Mouse (Mus musculus) MEL (cell line): ENCODE data around the gene Cyp1a1. TPM values are rescaled to one million over a fixed set of nuclear protein-coding genes. Genes with fewer than 3 reads are reported as not detected.

Source experiments
- DNase-seq: peaks from one replicate; pipeline ENCODE4 v3.0.0; 2011; ENCODE audit warnings: low read depth, low spot score
- H3K27ac ChIP-seq: 2 replicates; pipeline ENCODE4 v1.5.1; 2012; ENCODE audit warnings: low read depth, mild to moderate bottlenecking, control low read depth, low read length, moderate library complexity; ENCODE audit not compliant: control insufficient read depth
- H3K27me3 ChIP-seq, 2 experiments: fragments of 150-350 bp in 1 of 2; sonication (generic) in 1 of 2; 2 replicates each; pipeline ENCODE4 v1.6.1; 2012; ENCODE audit warnings: low read length in 2 of 2, mild to moderate bottlenecking in 2 of 2, improper control_type of control experiment in 1 of 2, moderate library complexity in 1 of 2; ENCODE audit not compliant: insufficient read depth in 2 of 2, control insufficient read depth in 1 of 2
- H3K36me3 ChIP-seq, 2 experiments: 2 replicates each; pipeline ENCODE4 v1.6.1; 2012 to 2014; ENCODE audit warnings: low read length in 2 of 2, improper control_type of control experiment in 1 of 2, inconsistent platforms in 1 of 2, mild to moderate bottlenecking in 1 of 2; ENCODE audit not compliant: insufficient read depth in 2 of 2, control insufficient read depth in 1 of 2
- H3K4me1 ChIP-seq, 2 experiments: fragments of 150-350 bp in 1 of 2; sonication (generic) in 1 of 2; 2 replicates each; pipeline ENCODE4 v1.6.1; 2012; ENCODE audit warnings: low read length in 2 of 2, improper control_type of control experiment in 1 of 2, mild to moderate bottlenecking in 1 of 2; ENCODE audit not compliant: insufficient read depth in 2 of 2, control insufficient read depth in 1 of 2
- H3K4me3 ChIP-seq, 2 experiments: fragments of 150-350 bp in 1 of 2; sonication (generic) in 1 of 2; 2 replicates each; pipeline ENCODE4 v1.5.1; 2012; ENCODE audit warnings: low read depth in 2 of 2, low read length in 2 of 2, mild to moderate bottlenecking in 2 of 2, moderate library complexity in 2 of 2, control low read depth in 1 of 2, improper control_type of control experiment in 1 of 2; ENCODE audit not compliant: control insufficient read depth in 1 of 2, insufficient read depth in 1 of 2
- H3K79me2 ChIP-seq: 2 replicates; pipeline ENCODE4 v1.6.1; 2012; ENCODE audit warnings: mild to moderate bottlenecking, low read length, moderate library complexity; ENCODE audit not compliant: control insufficient read depth, poor library complexity, insufficient read depth
- H3K9ac ChIP-seq: 2 replicates; pipeline ENCODE4 v1.6.1; 2012; ENCODE audit warnings: low read depth, mild to moderate bottlenecking, control low read depth, low read length, moderate library complexity; ENCODE audit not compliant: control insufficient read depth, poor library complexity, severe bottlenecking
- H3K9me3 ChIP-seq: fragments of 150-350 bp; sonication (generic); replicated peaks from 2 replicates; pipeline ENCODE4 v1.6.1; 2012; ENCODE audit warnings: mild to moderate bottlenecking, low read length, improper control_type of control experiment, moderate library complexity; ENCODE audit not compliant: insufficient read depth
- BHLHE40 ChIP-seq: IDR thresholded peaks from 2 replicates; pipeline ENCODE4 v1.6.1; 2012; ENCODE audit warnings: low read depth, mild to moderate bottlenecking, inconsistent platforms, low read length, improper control_type of control experiment, borderline replicate concordance
- CTCF ChIP-seq, 3 experiments: IDR thresholded peaks in 2 of 3; conservative IDR thresholded peaks in 1 of 3; 2 replicates each; pipeline ENCODE4 v1.5.1; 2011 to 2012; ENCODE audit warnings: low read length in 3 of 3, low read depth in 2 of 3, mild to moderate bottlenecking in 2 of 3, improper control_type of control experiment in 1 of 3, inconsistent platforms in 1 of 3, mixed read lengths in 1 of 3, moderate library complexity in 1 of 3; ENCODE audit not compliant: control insufficient read depth in 1 of 3, insufficient read depth in 1 of 3, poor library complexity in 1 of 3, severe bottlenecking in 1 of 3
- E2F4 ChIP-seq: IDR thresholded peaks from 2 replicates; pipeline ENCODE4 v1.6.1; 2011; ENCODE audit warnings: low read depth, low read length, improper control_type of control experiment, borderline replicate concordance
- ETS1 ChIP-seq: IDR thresholded peaks from 2 replicates; pipeline ENCODE4 v1.6.1; 2012; ENCODE audit warnings: low read depth, mild to moderate bottlenecking, inconsistent platforms, low read length, improper control_type of control experiment, moderate library complexity
- GABPA ChIP-seq: IDR thresholded peaks from 2 replicates; pipeline ENCODE4 v1.6.1; 2012; ENCODE audit warnings: low read depth, mild to moderate bottlenecking, inconsistent platforms, low read length, improper control_type of control experiment, moderate library complexity
- KAT2A ChIP-seq: conservative IDR thresholded peaks from 2 replicates; pipeline ENCODE4 v1.6.1; 2012; ENCODE audit warnings: low read depth, low read length, improper control_type of control experiment, inconsistent platforms
- MAFK ChIP-seq: IDR thresholded peaks from 2 replicates; pipeline ENCODE4 v1.6.1; 2011; ENCODE audit warnings: low read depth, mild to moderate bottlenecking, low read length, improper control_type of control experiment, borderline replicate concordance
- MAZ ChIP-seq: IDR thresholded peaks from 2 replicates; pipeline ENCODE4 v1.6.1; 2012; ENCODE audit warnings: low read depth, mild to moderate bottlenecking, inconsistent platforms, low read length, improper control_type of control experiment
- MEF2A ChIP-seq: IDR thresholded peaks from 2 replicates; pipeline ENCODE4 v1.6.1; 2014; ENCODE audit warnings: low read depth, mild to moderate bottlenecking, inconsistent platforms, low read length, improper control_type of control experiment; ENCODE audit not compliant: poor library complexity, insufficient replicate concordance, severe bottlenecking; ENCODE audit errors: extremely low read depth
- MYB ChIP-seq: IDR thresholded peaks from 2 replicates; pipeline ENCODE4 v1.6.1; 2011; ENCODE audit warnings: mild to moderate bottlenecking, low read depth, low read length, improper control_type of control experiment
- NELFE ChIP-seq: IDR thresholded peaks from 2 replicates; pipeline ENCODE4 v1.6.1; 2011; ENCODE audit warnings: low read depth, low read length, improper control_type of control experiment
- POLR2A ChIP-seq, 2 experiments: IDR thresholded peaks; 2 replicates each; pipeline ENCODE4 v1.6.1; 2011 to 2012; ENCODE audit warnings: low read length in 2 of 2, mild to moderate bottlenecking in 2 of 2, control low read depth in 1 of 2, improper control_type of control experiment in 1 of 2, low read depth in 1 of 2, moderate library complexity in 1 of 2; ENCODE audit not compliant: control insufficient read depth in 1 of 2, insufficient read depth in 1 of 2, poor library complexity in 1 of 2
- POLR2AphosphoS2 ChIP-seq: IDR thresholded peaks from 2 replicates; pipeline ENCODE4 v1.6.1; 2011; ENCODE audit warnings: low read length, improper control_type of control experiment
- POLR2AphosphoS5 ChIP-seq: IDR thresholded peaks from 2 replicates; pipeline ENCODE4 v1.6.1; 2012; ENCODE audit warnings: low read depth, borderline replicate concordance, mild to moderate bottlenecking, inconsistent platforms, low read length, moderate library complexity, mixed read lengths
- SIN3A ChIP-seq: IDR thresholded peaks from 2 replicates; pipeline ENCODE4 v1.6.1; 2012; ENCODE audit warnings: low read length, improper control_type of control experiment, inconsistent platforms
- TAL1 ChIP-seq: IDR thresholded peaks from 2 replicates; pipeline ENCODE4 v1.6.1; 2012; ENCODE audit warnings: mild to moderate bottlenecking, inconsistent platforms, low read length, moderate library complexity, mixed read lengths
- TBP ChIP-seq: IDR thresholded peaks from 2 replicates; pipeline ENCODE4 v1.8.0; 2011; ENCODE audit warnings: low read depth, low read length, improper control_type of control experiment
- TCF12 ChIP-seq: IDR thresholded peaks from 2 replicates; pipeline ENCODE4 v1.6.1; 2014; ENCODE audit warnings: low read depth, mild to moderate bottlenecking, inconsistent platforms, low read length, improper control_type of control experiment, moderate library complexity
- UBTF ChIP-seq: IDR thresholded peaks from 2 replicates; pipeline ENCODE4 v1.6.1; 2012; ENCODE audit warnings: low read depth, mild to moderate bottlenecking, inconsistent platforms, low read length, improper control_type of control experiment, moderate library complexity, borderline replicate concordance; ENCODE audit not compliant: insufficient read depth
- ZKSCAN1 ChIP-seq: IDR thresholded peaks from 2 replicates; pipeline ENCODE4 v1.6.1; 2012; ENCODE audit warnings: low read depth, mild to moderate bottlenecking, inconsistent platforms, low read length, improper control_type of control experiment, moderate library complexity
- ZMIZ1 ChIP-seq: IDR thresholded peaks from 2 replicates; pipeline ENCODE4 v1.6.1; 2012; ENCODE audit warnings: low read depth, mild to moderate bottlenecking, inconsistent platforms, low read length, improper control_type of control experiment, moderate library complexity
- ZNF384 ChIP-seq: IDR thresholded peaks from 2 replicates; pipeline ENCODE4 v1.6.1; 2012; ENCODE audit warnings: low read depth, mild to moderate bottlenecking, inconsistent platforms, low read length, improper control_type of control experiment
- polyA plus RNA-seq, 2 experiments: library from polyadenylated mRNA; stranded (reverse) in 1 of 2; unstranded in 1 of 2; fragments of >175 nt in 1 of 2; fragments of >200 nt in 1 of 2; gene quantifications; 2 replicates each; pipeline versions ENCODE4 v1.2.1 to v1.2.4; 2012; ENCODE audit warnings: low replicate concordance in 2 of 2, low read depth in 1 of 2; ENCODE audit not compliant: insufficient read length in 2 of 2, insufficient read depth in 1 of 2, missing spikeins in 1 of 2
- total RNA-seq: library from RNA; depleted of rRNA; stranded (reverse); fragments of 300-350 nt; gene quantifications from 2 replicates; pipeline ENCODE4 v1.2.3, GENCODE M21; 2012

Gene Cyp1a1
- total and polyA plus RNA-seq, 3 experiments, result 0.04 to 0.26 TPM; not detected in 1

DNA sequence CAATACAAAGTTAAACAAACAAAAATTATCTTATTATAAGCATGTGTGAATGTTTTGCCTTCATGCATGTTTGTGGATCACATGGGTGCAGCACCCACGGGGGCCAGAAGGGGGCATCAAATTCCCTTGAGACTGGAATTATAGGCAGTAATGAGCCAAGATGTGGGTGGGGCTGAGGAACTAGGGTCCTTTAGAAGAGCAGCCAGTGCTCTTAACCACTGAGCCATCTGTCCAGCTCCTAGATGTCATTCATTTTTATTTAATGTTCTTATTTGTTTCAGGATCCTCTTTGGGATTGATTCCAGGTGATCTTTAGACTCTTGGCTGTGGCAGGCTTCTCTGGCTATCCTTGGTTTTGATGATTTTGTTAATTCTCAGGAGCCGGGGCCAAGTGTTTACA lies 430 bp downstream of the Cyp1a1 start (continued):
- no peak for TF ChIP-seq TCF12
- no peak for TF ChIP-seq ZMIZ1
- no peak for TF ChIP-seq E2F4
- TF ChIP-seq GABPA, result no peak
- no peak for TF ChIP-seq UBTF
- no peak for TF ChIP-seq NELFE
- peak; percentile 56 to 74 (median 72) for TF ChIP-seq CTCF (IDR thresholded peaks at IDR 0.05 in 2 of 3, conservative IDR thresholded peaks at IDR 0.05 in 1 of 3; ENCODE audit: control insufficient read depth in 1 of 3, insufficient read depth in 1 of 3, low read depth in 2 of 3, low read length in 3 of 3, poor library complexity in 1 of 3, severe bottlenecking in 1 of 3)
- TF ChIP-seq POLR2AphosphoS5, result no peak
- TF ChIP-seq SIN3A, result no peak
- no peak for TF ChIP-seq MAFK
- TF ChIP-seq MEF2A, result no peak
- no peak for TF ChIP-seq TAL1
- no peak for TF ChIP-seq ETS1
- no peak for TF ChIP-seq POLR2AphosphoS2

DNA sequence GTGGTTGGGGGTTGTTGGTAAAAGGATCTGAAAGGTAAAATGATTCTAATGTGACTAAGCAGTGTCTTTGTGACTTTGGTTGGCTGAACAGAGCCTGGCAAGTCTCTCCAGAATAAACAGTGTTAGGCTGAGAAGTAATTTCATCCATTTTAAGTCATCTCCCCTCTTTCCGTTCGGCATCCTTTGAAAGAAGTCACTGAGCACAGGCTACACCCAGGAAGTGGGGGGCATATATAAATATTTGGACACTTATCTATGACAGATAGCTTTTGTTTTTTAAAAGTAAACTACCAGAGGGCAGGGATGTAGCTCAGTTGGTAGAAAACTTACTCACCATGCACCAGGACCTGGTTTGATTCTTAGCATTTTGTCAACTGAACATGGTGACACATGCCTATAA lies 878 bp downstream of the Cyp1a1 start:
- Histone ChIP-seq H3K27me3 (peaks cover 4 to 12% of the 10 kb centered on the region in 2 experiments), H3K9me3 (no peaks in the 10 kb centered on the region), H3K4me3 (no peak overlapping the region), H3K79me2 (no peaks in the 10 kb centered on the region), H3K36me3 (no peaks in the 10 kb centered on the region), H3K27ac (no peak overlapping the region), H3K9ac (no peak overlapping the region), H3K4me1 (no peaks in the 10 kb centered on the region)
- no peak for DNase-seq
- no peak for TF ChIP-seq MYB
- no peak for TF ChIP-seq CTCF (IDR thresholded peaks at IDR 0.05 in 2 of 3, conservative IDR thresholded peaks at IDR 0.05 in 1 of 3; ENCODE audit: control insufficient read depth in 1 of 3, insufficient read depth in 1 of 3, low read depth in 2 of 3, low read length in 3 of 3, poor library complexity in 1 of 3, severe bottlenecking in 1 of 3)
- no peak for TF ChIP-seq TAL1

DNA sequence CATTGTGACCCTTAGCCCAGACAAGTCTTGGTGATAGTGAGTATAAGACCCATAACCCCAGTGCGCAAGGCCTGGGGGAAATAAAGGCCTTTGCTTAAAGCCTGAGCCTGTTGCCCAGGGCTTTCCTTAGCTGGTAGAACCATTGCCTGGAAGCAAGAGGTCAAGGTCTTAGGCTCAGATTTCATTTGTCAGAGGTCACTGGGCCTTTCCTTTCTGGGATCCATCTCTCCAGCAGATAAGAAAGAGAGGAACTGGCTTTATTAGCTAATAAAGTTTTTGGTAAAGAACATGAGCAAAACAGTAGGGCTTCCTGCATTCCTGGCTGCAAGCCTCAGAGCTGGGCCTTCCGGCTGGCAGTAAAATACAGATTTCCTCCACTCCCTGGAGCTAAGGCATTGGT lies 6.4 kb downstream of the Cyp1a1 start:
- no peaks in the 10 kb centered on the region for H3K79me2 ChIP-seq
- no peak overlapping the region for H3K27ac ChIP-seq
- H3K4me3 ChIP-seq, result no peak overlapping the region
- no peak overlapping the region for H3K9ac ChIP-seq
- peaks cover 29 to 44% of the 10 kb centered on the region in 2 experiments for H3K27me3 ChIP-seq
- DNase-seq, result no peak
- H3K4me1 ChIP-seq, result peaks cover 0 to 7% of the 10 kb centered on the region in 2 experiments; a peak in 2 of 4 replicates
- TF ChIP-seq POLR2A (IDR thresholded peaks at IDR 0.05; ENCODE audit: control insufficient read depth in 1 of 2, insufficient read depth in 1 of 2, low read depth in 1 of 2, low read length in 2 of 2, poor library complexity in 1 of 2) (no peak), UBTF (no peak), MAZ (no peak), KAT2A (no peak), ZNF384 (no peak), ZKSCAN1 (no peak), E2F4 (no peak), TBP (no peak), SIN3A (no peak), GABPA (no peak), MYB (no peak), NELFE (no peak), BHLHE40 (no peak)
- no peaks in the 10 kb centered on the region for H3K36me3 ChIP-seq
- no peaks in the 10 kb centered on the region for H3K9me3 ChIP-seq
